Mouse (Mus musculus) small intestine, adult 2 months (tissue): ENCODE results near the gene Baiap3. TPM values are rescaled to one million over a fixed set of nuclear protein-coding genes. Genes with fewer than 3 reads are reported as not detected.
A peak's percentile ranks its signal among the peaks of the same experiment; 100 is the strongest.

Experiments
- H3K27ac ChIP-seq: fragments of 200-500 bp; 2 replicates; pipeline ENCODE4 v1.5.1; 2012; ENCODE audit warnings: low read depth, low read length, control low read depth, inconsistent platforms; ENCODE audit not compliant: insufficient read depth
- H3K27me3 ChIP-seq: fragments of 200-500 bp; 2 replicates; pipeline ENCODE4 v1.6.1; 2012; ENCODE audit warnings: mild to moderate bottlenecking, moderate library complexity, low read length, inconsistent platforms; ENCODE audit not compliant: control insufficient read depth, insufficient read depth
- H3K36me3 ChIP-seq: fragments of 200-500 bp; 2 replicates; pipeline ENCODE4 v1.6.1; 2012; ENCODE audit warnings: mild to moderate bottlenecking, low read length, control low read depth, inconsistent platforms; ENCODE audit not compliant: control insufficient read depth, insufficient read depth
- H3K4me1 ChIP-seq: fragments of 200-500 bp; 2 replicates; pipeline ENCODE4 v1.6.1; 2012; ENCODE audit warnings: low read length, inconsistent platforms, mixed read lengths; ENCODE audit not compliant: control insufficient read depth, insufficient read depth, insufficient read length
- H3K4me3 ChIP-seq: fragments of 200-500 bp; 2 replicates; pipeline ENCODE4 v1.5.1; 2012; ENCODE audit warnings: low read depth, mild to moderate bottlenecking, control low read depth, inconsistent platforms, low read length, moderate library complexity
- CTCF ChIP-seq: fragments of 200-500 bp; IDR thresholded peaks from 2 replicates; pipeline ENCODE4 v1.5.1; 2012; ENCODE audit warnings: low read depth, mild to moderate bottlenecking, control low read depth, inconsistent platforms, low read length, moderate library complexity, mixed read lengths; ENCODE audit not compliant: insufficient replicate concordance, insufficient read length; ENCODE audit errors: extremely low read depth
- POLR2A ChIP-seq: fragments of 200-500 bp; IDR thresholded peaks from 2 replicates; pipeline ENCODE4 v1.6.1; 2012; ENCODE audit warnings: low read depth, mild to moderate bottlenecking, control low read depth, inconsistent platforms, low read length, moderate library complexity
- WGBS: fragments of 180-500 bp; shearing (Covaris S2); methylation state at CpG from one replicate; pipeline ENCODE4 v1.1.7; 2018; 5-methylcytosine and 5-hydroxymethylcytosine counted together
- polyA plus RNA-seq: library from polyadenylated mRNA; depleted of rRNA; stranded (reverse); fragments of >200 nt; gene quantifications from 2 replicates; pipeline ENCODE4 v1.2.3, GENCODE M21; 2012; rRNA removed

The Baiap3 gene
- polyA plus RNA-seq: 10.1 TPM in 2 replicates

DNA sequence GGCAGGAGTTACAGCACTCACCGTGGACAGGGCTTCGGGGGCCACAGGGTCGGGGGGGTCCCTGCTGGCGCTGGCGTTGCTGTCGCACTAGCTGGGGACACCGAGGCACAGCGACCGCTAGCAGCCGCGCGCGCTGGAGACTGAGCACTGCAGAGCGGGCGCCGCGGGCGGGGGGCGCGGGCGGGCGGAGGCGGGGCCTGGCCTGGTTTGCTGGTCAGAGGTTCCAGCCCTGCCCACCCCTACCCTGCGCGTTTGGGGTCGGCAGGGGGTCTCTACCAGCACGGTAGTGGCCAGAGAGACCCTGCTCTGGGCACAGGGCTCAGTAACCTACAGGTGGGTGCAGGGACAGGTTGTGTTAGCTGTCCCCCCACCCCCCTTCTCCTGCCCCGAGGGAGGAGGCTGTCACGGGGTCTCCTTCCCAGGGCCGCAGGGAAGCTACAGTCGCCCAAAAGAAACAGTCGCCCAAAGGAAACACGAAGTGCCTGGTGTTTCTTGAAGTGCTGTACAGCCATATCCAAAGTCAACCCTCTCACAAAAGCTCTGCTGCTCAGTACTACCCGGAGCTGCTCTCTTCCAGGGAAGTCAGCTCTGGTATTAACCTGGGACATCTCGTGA lies at the start of gene Baiap3:
Gene Baiap3, minus strand, starts transcription at position 225 of the 615 bp plus-strand sequence.
- Histone ChIP-seq H3K36me3 (peaks cover 7% of the 10 kb centered on the region; the same call in 1 of the 2 replicates), H3K4me1 (peaks cover 6% of the 10 kb centered on the region), H3K27ac (no peak within 1 kb of the TSS), H3K4me3 (peak within 1 kb of the TSS; percentile 48), H3K27me3 (peaks cover 17% of the 10 kb centered on the region)
- TF ChIP-seq CTCF (no peak), POLR2A (no peak)
- 3% methylated on average over 35 of the region's 35 CpGs for WGBS

DNA sequence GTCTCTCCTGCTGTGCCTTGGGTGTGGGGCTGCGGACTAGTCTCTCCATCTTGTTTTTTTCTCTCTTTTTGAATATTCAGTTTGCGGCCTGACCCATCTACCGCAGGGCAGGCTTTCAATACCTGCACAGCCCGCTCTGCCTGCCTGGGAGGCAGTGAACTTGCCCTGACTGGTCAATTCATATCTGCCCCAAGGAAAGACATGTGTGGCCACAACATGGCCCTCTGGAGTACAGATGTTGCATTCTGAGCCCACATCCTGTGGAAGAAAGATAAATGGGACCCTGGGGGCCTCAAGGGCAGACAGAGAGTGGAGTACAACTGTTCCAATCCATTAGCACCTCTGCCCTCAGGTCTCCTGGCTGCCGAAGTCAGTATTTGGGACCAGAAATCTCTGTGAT lies 41.9 kb upstream of the Baiap3 start, which contains the start of gene Prss34:
Gene Prss34, plus strand, starts transcription at position 301 of the 400 bp plus-strand sequence.
- WGBS: 68% methylated on average over 5 of the region's 5 CpGs
- TF ChIP-seq POLR2A: no peak
- no peak for TF ChIP-seq CTCF
- Histone ChIP-seq H3K4me3 (no peak within 1 kb of the TSS), H3K36me3 (no peaks in the 10 kb centered on the region), H3K4me1 (no peaks in the 10 kb centered on the region), H3K27ac (no peak within 1 kb of the TSS), H3K27me3 (no peaks in the 10 kb centered on the region)

DNA sequence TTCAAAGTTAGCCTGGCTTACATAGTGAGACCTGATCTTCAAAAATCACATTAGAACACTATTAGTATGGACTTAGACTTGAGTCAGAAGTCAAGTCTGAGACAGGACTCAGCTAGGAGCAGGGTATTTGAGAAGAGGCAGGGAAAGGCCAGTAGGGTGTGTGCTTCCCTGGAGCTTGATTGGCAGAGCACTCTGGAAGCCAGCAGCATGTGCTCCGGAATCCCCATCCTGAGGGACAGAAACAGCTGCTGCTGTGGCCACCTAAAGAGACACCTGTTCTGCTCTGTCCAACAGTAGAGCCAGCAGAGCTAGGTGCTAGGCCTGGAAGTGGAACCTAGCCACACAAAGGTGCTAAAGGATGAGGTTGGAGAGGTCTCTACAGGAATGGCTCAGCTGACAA lies 37.9 kb upstream of the Baiap3 start:
- 63% methylated on average over 1 of the region's 1 CpGs for WGBS
- no peak overlapping the region for H3K27ac ChIP-seq
- H3K4me3 ChIP-seq: no peak overlapping the region
- no peaks in the 10 kb centered on the region for H3K4me1 ChIP-seq
- no peak for TF ChIP-seq CTCF
- TF ChIP-seq POLR2A: no peak
- no peaks in the 10 kb centered on the region for H3K36me3 ChIP-seq
- no peaks in the 10 kb centered on the region for H3K27me3 ChIP-seq

DNA sequence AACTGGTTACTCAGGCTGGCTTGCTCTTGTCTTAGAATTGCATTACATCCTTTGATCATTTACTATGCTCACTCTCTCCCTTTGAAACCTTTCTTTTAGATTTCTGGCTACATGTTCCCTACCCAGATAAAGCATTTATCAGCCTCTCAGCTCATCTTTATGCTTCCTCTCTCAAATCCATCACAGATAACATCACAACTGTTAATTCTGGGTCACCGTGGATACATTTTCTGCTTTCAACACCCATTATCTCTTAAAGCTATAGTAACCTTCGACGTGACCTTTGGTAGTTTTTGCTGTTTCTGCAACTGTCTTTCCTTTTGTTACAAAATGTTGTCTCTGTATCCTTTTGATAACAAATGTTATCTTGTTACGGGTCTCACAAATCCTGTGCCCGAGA lies 37.3 kb upstream of the Baiap3 start:
- H3K4me3 ChIP-seq: no peak overlapping the region
- no peaks in the 10 kb centered on the region for H3K36me3 ChIP-seq
- TF ChIP-seq CTCF (no peak), POLR2A (no peak)
- WGBS: 45% methylated on average over 5 of the region's 5 CpGs
- no peaks in the 10 kb centered on the region for H3K27me3 ChIP-seq
- H3K4me1 ChIP-seq: no peaks in the 10 kb centered on the region
- H3K27ac ChIP-seq: no peak overlapping the region

DNA sequence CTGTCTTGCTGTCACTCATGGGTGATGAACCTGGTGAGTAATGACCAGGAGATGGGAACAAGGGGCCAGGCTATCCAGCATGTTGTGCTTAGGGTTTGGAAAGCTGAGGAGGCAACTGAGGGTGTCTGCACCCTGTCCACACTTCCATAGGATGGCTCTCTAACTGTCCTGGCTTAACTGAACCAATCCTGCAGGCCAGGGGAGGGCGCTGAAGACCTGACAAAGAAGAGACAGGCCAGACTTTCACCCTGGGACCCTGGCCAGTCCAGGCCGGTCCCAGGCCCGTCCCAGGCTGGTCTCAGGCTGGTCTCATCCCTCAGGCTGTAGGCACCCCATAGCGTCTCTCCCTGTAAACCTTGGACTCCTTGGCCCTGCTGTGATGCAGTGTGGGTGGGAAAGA lies 34.2 kb upstream of the Baiap3 start:
- H3K36me3 ChIP-seq: no peaks in the 10 kb centered on the region
- no peak for TF ChIP-seq POLR2A
- no peak for TF ChIP-seq CTCF
- no peak overlapping the region for H3K27ac ChIP-seq
- H3K27me3 ChIP-seq: no peaks in the 10 kb centered on the region
- H3K4me3 ChIP-seq: no peak overlapping the region
- 28% methylated on average over 4 of the region's 4 CpGs for WGBS
- no peaks in the 10 kb centered on the region for H3K4me1 ChIP-seq

DNA sequence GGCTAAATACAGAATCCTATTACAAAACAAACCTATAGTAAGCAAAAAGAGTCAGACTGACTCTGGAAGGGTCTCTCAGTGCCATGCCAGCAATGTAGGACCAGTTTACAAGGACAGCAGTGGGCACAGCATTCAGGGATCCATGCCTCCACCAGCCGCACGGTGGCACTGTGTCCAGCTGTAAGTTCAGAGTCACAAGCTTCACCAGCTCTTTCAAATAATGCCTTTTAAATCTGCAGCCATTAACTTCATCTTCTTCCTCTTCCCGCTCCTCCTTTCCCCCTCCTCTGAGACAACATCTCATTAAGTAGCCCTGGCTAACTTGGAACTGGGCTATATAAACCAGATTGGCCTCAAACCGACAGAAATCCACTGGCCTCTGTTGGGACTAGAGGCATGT lies 32.7 kb upstream of the Baiap3 start:
- WGBS: 14% methylated on average over 4 of the region's 4 CpGs
- H3K27me3 ChIP-seq: no peaks in the 10 kb centered on the region
- no peaks in the 10 kb centered on the region for H3K36me3 ChIP-seq
- H3K4me1 ChIP-seq: no peaks in the 10 kb centered on the region
- no peak overlapping the region for H3K4me3 ChIP-seq
- TF ChIP-seq POLR2A (no peak), CTCF (peak; percentile 62; the same call in 1 of the 2 replicates)
- no peak overlapping the region for H3K27ac ChIP-seq

DNA sequence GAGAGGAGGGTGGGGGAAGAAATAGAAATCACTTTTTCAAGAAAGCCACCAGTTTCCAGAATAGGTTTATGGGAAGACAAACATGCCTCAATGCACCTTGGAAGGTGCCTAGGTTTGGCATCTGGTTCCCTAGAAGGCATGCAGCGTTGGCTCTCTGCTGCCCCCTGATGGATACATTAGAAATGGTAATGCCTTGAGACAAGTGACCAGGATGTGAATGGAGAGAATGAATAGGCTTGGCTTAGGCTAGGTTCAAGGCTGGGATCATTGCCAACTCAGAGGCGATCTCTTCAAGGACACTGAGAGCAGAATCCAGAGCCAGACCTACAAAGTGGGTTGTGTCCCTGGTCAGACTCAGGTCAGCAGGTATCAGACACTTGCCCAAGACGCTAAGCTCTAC lies 28.9 kb upstream of the Baiap3 start:
- TF ChIP-seq POLR2A: no peak
- peak; percentile 90; the same call in 1 of the 2 replicates for TF ChIP-seq CTCF
- no peaks in the 10 kb centered on the region for H3K27me3 ChIP-seq
- 19% methylated on average over 3 of the region's 3 CpGs for WGBS

More for the DNA sequence above, 28.9 kb upstream of the Baiap3 start:
- Histone ChIP-seq H3K36me3 (no peaks in the 10 kb centered on the region), H3K4me1 (peaks cover 5% of the 10 kb centered on the region; the same call in 1 of the 2 replicates), H3K4me3 (no peak overlapping the region), H3K27ac (no peak overlapping the region)
